Mouse (Mus musculus) testis, adult 2 months (tissue): Measurements from ENCODE around the gene Rpl3.

ENCODE experiments used
- CTCF ChIP-seq: fragments of 200-500 bp; IDR thresholded peaks from 2 replicates; pipeline ENCODE4 v1.5.1; 2012; ENCODE audit warnings: low read depth, mild to moderate bottlenecking, inconsistent platforms, low read length, moderate library complexity; ENCODE audit not compliant: control insufficient read depth, insufficient read depth, insufficient replicate concordance
- POLR2A ChIP-seq: fragments of 200-500 bp; IDR thresholded peaks from 2 replicates; pipeline ENCODE4 v1.6.1; 2012; ENCODE audit warnings: low read depth, mild to moderate bottlenecking, inconsistent platforms, low read length, moderate library complexity; ENCODE audit not compliant: control insufficient read depth

GRCm38 (mm10) chr15:80044249-80044648 lies 47.4 kb downstream of the Rpl3 start:
- TF ChIP-seq POLR2A (no peak), CTCF (no peak)
